Mouse (Mus musculus) liver, embryonic 15.5 days (tissue): ENCODE measurements around the gene Cdk6. TPM values are rescaled to one million over a fixed set of nuclear protein-coding genes. Genes with fewer than 3 reads are reported as not detected.
A peak's percentile ranks its signal among the peaks of the same experiment; 100 is the strongest.
"Not testable (repeated sequence)": the region's sequence is repeated elsewhere in the genome, so short reads cannot be mapped to it uniquely, and the experiment has no call there.

Experiments
- ATAC-seq: fragments of 200-750 bp; cut with Nextera tagmentation; 2 replicates; pipeline ENCODE4 v1.8.0; 2017; ENCODE audit warnings: moderate number of reproducible peaks, mild to moderate bottlenecking, moderate library complexity; ENCODE audit not compliant: insufficient read depth
- H3K27ac ChIP-seq: fragments of 300-500 bp; sonication (generic); replicated peaks from 2 replicates; pipeline ENCODE4 v1.5.1; 2015; ENCODE audit warnings: mild to moderate bottlenecking, inconsistent platforms
- H3K27me3 ChIP-seq: fragments of 300-500 bp; sonication (generic); 2 replicates; pipeline ENCODE4 v1.6.1; 2015; ENCODE audit warnings: mild to moderate bottlenecking, inconsistent platforms
- H3K36me3 ChIP-seq: fragments of 300-500 bp; sonication (generic); replicated peaks from 2 replicates; pipeline ENCODE4 v1.6.1; 2015; ENCODE audit warnings: moderate library complexity, mild to moderate bottlenecking, inconsistent platforms
- H3K4me1 ChIP-seq: fragments of 300-500 bp; sonication (generic); replicated peaks from 2 replicates; pipeline ENCODE4 v1.6.1; 2015; ENCODE audit warnings: inconsistent platforms
- H3K4me2 ChIP-seq: fragments of 300-500 bp; sonication (generic); 2 replicates; pipeline ENCODE4 v1.6.1; 2015; ENCODE audit warnings: moderate library complexity, mild to moderate bottlenecking, inconsistent platforms
- H3K4me3 ChIP-seq: fragments of 300-500 bp; sonication (generic); replicated peaks from 2 replicates; pipeline ENCODE4 v1.5.1; 2015; ENCODE audit warnings: mild to moderate bottlenecking, inconsistent platforms
- H3K9ac ChIP-seq: fragments of 300-500 bp; sonication (generic); 2 replicates; pipeline ENCODE4 v1.6.1; 2015; ENCODE audit warnings: moderate library complexity, mild to moderate bottlenecking, inconsistent platforms
- H3K9me3 ChIP-seq: fragments of 300-500 bp; sonication (generic); replicated peaks from 2 replicates; pipeline ENCODE4 v1.6.1; 2016; ENCODE audit warnings: inconsistent platforms
- WGBS: fragments of 180-500 bp; shearing (Covaris S2); methylation state at CpG from one replicate; pipeline ENCODE4 v1.1.7; 2015; ENCODE audit warnings: mixed read lengths; ENCODE audit not compliant: insufficient replicate concordance; 5-methylcytosine and 5-hydroxymethylcytosine counted together
- polyA plus RNA-seq: library from polyadenylated mRNA; unstranded; fragments of >200 nt; fragmentation: Nextera tagmentation; extraction: Ambion mirVana; gene quantifications from 2 replicates; pipeline ENCODE4 v1.2.1, GENCODE M21; 2015

Gene Cdk6
- polyA plus RNA-seq, 1 experiment from 2014 or later, result 19.2 TPM

DNA sequence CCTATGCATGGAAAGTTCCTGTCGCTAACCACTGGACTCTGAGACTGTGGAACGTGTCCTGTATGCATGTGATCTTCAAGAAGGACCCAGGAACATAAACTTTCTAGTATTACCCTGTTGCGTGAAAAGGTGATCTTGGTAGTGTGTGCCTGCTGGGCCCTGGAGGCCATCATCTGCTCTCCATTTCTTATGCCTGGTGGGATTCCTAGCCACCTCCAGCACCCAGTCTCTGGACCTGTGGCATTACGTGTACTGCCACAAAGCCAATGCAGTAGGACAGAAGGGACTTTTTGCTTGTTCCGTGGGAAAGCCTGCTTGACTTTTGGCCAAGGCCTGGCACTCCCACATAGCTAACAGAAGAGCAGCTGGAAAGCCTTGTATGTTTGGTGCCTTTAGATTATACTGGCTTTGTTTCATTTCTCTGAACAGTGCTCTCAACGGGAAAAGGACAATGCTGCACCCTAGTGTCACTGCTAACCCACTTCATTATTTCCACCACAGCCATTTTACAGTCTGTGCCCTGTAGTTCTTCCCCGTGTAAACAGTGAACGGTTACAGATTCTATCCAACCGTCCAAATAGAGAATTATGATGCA, 175.3 kb downstream of the Cdk6 start:
- no peak for ATAC-seq
- no peak overlapping the region for H3K9ac ChIP-seq
- peaks cover 22% of the 10 kb centered on the region for H3K36me3 ChIP-seq
- peaks cover 36% of the 10 kb centered on the region for H3K4me1 ChIP-seq
- H3K27ac ChIP-seq, result no peak overlapping the region
- WGBS, result 59% methylated on average over 9 of the region's 9 CpGs
- H3K4me3 ChIP-seq, result no peak overlapping the region
- no peaks in the 10 kb centered on the region for H3K27me3 ChIP-seq
- H3K9me3 ChIP-seq, result no peaks in the 10 kb centered on the region
- H3K4me2 ChIP-seq, result no peak overlapping the region

- WGBS, result 72% methylated on average over 18 of the region's 18 CpGs
- peaks cover 34% of the 10 kb centered on the region for H3K36me3 ChIP-seq
- ATAC-seq, result no peak
Observed at GRCm38 (mm10) chr5:3520493-3521359, 179.4 kb downstream of the Cdk6 start.

GRCm38 (mm10) chr5:3521741-3522140, 180.5 kb downstream of the Cdk6 start:
- no peak overlapping the region for H3K27ac ChIP-seq
- no peaks in the 10 kb centered on the region for H3K4me1 ChIP-seq
- ATAC-seq, result no peak
- no peaks in the 10 kb centered on the region for H3K27me3 ChIP-seq
- H3K4me2 ChIP-seq, result no peak overlapping the region
- H3K9ac ChIP-seq, result no peak overlapping the region
- peaks cover 34% of the 10 kb centered on the region for H3K36me3 ChIP-seq
- no peak overlapping the region for H3K4me3 ChIP-seq
- no peaks in the 10 kb centered on the region for H3K9me3 ChIP-seq
- 79% methylated on average over 12 of the region's 12 CpGs for WGBS

More at GRCm38 (mm10) chr5:3520493-3521359, 179.4 kb downstream of the Cdk6 start:
- H3K27me3 ChIP-seq, result no peaks in the 10 kb centered on the region
- no peak overlapping the region for H3K27ac ChIP-seq
- no peak overlapping the region for H3K4me2 ChIP-seq
- H3K9ac ChIP-seq, result no peak overlapping the region
- peaks cover 4% of the 10 kb centered on the region; the same call in 1 of the 2 replicates for H3K4me1 ChIP-seq
- H3K9me3 ChIP-seq, result no peaks in the 10 kb centered on the region
- H3K4me3 ChIP-seq, result no peak overlapping the region

DNA sequence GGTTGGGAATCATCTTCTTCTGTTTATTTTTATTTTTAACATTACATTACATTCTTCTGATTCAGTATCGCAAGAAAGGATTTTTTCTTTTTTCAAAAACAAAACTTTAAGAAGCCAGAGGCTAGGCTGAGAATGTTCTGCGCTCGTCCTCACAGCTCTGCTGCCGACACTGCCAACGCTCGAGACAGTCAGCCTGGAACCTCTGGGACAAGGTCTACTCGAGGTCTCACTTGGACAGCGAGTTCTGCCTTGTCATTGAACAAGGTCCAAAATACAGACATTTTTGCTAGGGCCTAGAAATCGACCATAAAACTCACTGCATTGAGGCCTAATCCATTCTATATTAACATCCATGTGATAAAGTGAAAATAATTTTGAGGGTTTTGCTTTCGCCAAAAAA, 181.5 kb downstream of the Cdk6 start:
- H3K4me1 ChIP-seq, result no peaks in the 10 kb centered on the region; the same call in 1 of the 2 replicates
- no peaks in the 10 kb centered on the region for H3K27me3 ChIP-seq
- peaks cover 34% of the 10 kb centered on the region for H3K36me3 ChIP-seq
- 83% methylated on average over 10 of the region's 10 CpGs for WGBS
- H3K4me3 ChIP-seq, result no peak overlapping the region
- no peaks in the 10 kb centered on the region for H3K9me3 ChIP-seq
- no peak overlapping the region for H3K27ac ChIP-seq
- H3K4me2 ChIP-seq, result no peak overlapping the region
- no peak for ATAC-seq
- H3K9ac ChIP-seq, result no peak overlapping the region

DNA sequence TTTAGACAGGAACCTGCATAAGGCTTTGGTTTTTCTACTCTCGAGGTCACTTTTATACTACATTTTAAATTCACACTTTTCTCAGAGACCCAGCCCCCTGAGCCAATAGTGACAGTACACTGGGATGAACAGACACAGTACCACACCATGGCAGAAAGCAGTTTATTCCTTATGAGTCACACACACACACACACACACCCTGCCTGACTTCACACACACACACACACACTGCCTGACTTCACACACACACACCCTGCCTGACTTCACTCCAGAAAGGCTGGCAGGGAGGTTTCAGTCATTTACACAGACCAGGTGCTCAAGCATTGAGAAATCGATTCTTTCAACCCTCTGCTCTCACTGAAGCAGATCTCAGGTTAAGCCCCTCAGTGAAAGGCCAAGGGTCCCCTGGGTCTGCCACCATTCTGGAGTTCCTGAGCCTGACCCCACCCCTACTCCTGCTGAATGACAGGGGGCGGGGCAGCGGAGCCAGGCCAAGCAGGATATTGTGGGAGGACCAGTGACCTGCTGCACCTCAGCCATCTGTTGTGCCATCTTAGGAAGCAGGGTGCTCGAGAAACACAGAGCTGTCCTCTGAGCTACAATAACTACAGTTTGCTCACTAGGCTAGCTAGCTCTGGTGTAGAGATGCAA, 185.9 kb downstream of the Cdk6 start:
- no peak overlapping the region for H3K27ac ChIP-seq
- H3K36me3 ChIP-seq, result peaks cover 9% of the 10 kb centered on the region; the same call in 1 of the 2 replicates
- no peak overlapping the region for H3K4me3 ChIP-seq
- WGBS, result 52% methylated on average over 5 of the region's 5 CpGs
- no peaks in the 10 kb centered on the region for H3K9me3 ChIP-seq
- H3K27me3 ChIP-seq, result no peaks in the 10 kb centered on the region
- H3K4me1 ChIP-seq, result no peaks in the 10 kb centered on the region; the same call in 1 of the 2 replicates
- no peak overlapping the region for H3K4me2 ChIP-seq
- H3K9ac ChIP-seq, result no peak overlapping the region
- ATAC-seq, result 0 out of 2 replicates have a peak, but pooled peaks have one; percentile 25

- 67% methylated on average over 10 of the region's 10 CpGs for WGBS
- Histone ChIP-seq H3K27ac (no peak overlapping the region), H3K4me1 (no peaks in the 10 kb centered on the region; the same call in 1 of the 2 replicates), H3K4me2 (no peak overlapping the region), H3K4me3 (no peak overlapping the region), H3K36me3 (no peaks in the 10 kb centered on the region), H3K9ac (no peak overlapping the region), H3K27me3 (no peaks in the 10 kb centered on the region), H3K9me3 (no peaks in the 10 kb centered on the region)
- no peak for ATAC-seq
Observed at GRCm38 (mm10) chr5:3529585-3530189, 188.4 kb downstream of the Cdk6 start.

DNA sequence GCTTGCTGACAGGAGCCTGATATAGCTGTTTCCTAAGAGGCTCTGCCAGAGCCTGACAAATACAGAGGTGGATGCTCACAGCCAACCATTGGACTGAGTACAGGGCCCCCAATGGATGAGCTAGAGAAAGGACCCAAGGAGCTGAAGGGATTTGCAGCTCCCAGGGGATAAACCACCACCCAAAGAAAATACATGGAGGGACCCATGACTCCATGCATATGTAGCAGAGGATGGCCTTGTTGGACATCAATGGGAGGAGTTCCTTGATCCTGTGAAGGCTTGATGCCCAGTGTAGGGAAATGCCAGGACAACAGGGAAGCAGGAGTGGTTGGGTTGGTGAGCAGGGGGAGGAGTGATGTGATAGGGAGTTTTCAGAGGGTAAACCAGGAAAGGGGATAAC, 190.8 kb downstream of the Cdk6 start:
- not testable (repeated sequence) for H3K4me3 ChIP-seq, H3K4me2 ChIP-seq, H3K9me3 ChIP-seq, H3K36me3 ChIP-seq, H3K27ac ChIP-seq, H3K27me3 ChIP-seq, ATAC-seq, H3K4me1 ChIP-seq, H3K9ac ChIP-seq

DNA sequence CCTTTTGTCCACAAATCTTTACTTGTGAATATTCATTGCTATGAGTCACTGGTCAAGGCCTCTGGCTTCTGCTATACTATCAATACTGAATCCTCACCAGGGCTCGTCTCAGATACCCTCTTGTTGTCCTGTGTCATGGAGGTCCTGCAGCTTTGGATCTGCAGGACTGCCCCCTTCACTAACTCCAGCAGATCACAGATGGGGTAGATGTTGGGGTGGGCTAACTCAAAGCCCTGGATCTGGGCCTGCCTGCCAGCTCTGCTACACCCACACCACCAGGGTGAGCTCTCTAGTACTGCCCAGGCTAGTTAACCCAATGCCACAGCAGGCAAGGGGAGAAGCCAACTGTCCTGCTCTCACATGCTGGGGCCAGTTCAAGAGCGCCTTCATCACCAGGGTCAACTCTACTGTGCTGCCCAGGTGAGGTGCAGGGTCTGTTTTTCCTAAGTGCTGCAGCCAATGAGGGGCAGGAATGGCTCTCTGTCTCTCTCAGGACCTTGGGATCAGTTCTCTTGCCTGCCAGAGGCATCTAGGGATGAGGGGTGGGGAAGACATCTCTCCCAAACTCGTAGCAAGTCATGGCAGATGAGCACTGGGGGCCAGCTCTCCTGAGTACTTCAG, 195.4 kb downstream of the Cdk6 start:
- Histone ChIP-seq H3K36me3 (no peaks in the 10 kb centered on the region), H3K4me2 (no peak overlapping the region), H3K27me3 (peaks cover 2% of the 10 kb centered on the region; the same call in 1 of the 2 replicates), H3K9ac (no peak overlapping the region), H3K9me3 (no peaks in the 10 kb centered on the region), H3K27ac (no peak overlapping the region), H3K4me1 (no peaks in the 10 kb centered on the region; the same call in 1 of the 2 replicates), H3K4me3 (no peak overlapping the region)
- ATAC-seq, result no peak
- WGBS, result 52% methylated on average over 3 of the region's 3 CpGs

GRCm38 (mm10) chr5:3538505-3539472, 197.5 kb downstream of the Cdk6 start:
- Histone ChIP-seq H3K4me2 (no peak overlapping the region), H3K4me1 (peaks cover 4% of the 10 kb centered on the region), H3K27me3 (peaks cover 2% of the 10 kb centered on the region; the same call in 1 of the 2 replicates), H3K27ac (no peak overlapping the region), H3K9ac (no peak overlapping the region), H3K9me3 (no peaks in the 10 kb centered on the region), H3K36me3 (no peaks in the 10 kb centered on the region), H3K4me3 (no peak overlapping the region)
- WGBS, result 47% methylated on average over 11 of the region's 11 CpGs
- ATAC-seq, result no peak

GRCm38 (mm10) chr5:3541871-3542270, 200.6 kb downstream of the Cdk6 start:
- Histone ChIP-seq H3K4me1 (peaks cover 23% of the 10 kb centered on the region), H3K36me3 (peaks cover 6% of the 10 kb centered on the region), H3K9me3 (no peaks in the 10 kb centered on the region), H3K27me3 (no peaks in the 10 kb centered on the region), H3K9ac (no peak overlapping the region), H3K4me3 (no peak overlapping the region), H3K27ac (no peak overlapping the region), H3K4me2 (no peak overlapping the region)
- ATAC-seq, result no peak
- 63% methylated on average over 6 of the region's 6 CpGs for WGBS
